Comparison of ENCODE assay signal across 8 mouse cellular contexts in genomic region chr1:128472022-128472712, GRCm38 (mm10). TPM values are rescaled to one million over a fixed set of nuclear protein-coding genes. Genes with fewer than 3 reads are reported as not detected.
DNase-seq lines count a peak whose midpoint lies in the region; TF ChIP-seq lines count a peak whose summit lies in the region.

No protein-coding gene starts in this region.

- H3K4me1 ChIP-seq in ES-E14 (ENCODE audit: control insufficient read depth in 2 of 2, insufficient read depth in 2 of 2, low read length in 2 of 2, poor library complexity in 1 of 2): peaks cover 0 to 6% of the 10 kb centered on the region in 2 experiments; a peak in 1 of 4 replicates
- H3K4me1 ChIP-seq in lung, adult 2 months (ENCODE audit: control insufficient read depth, insufficient read depth, low read length): peaks cover 5% of the 10 kb centered on the region; the same call in 1 of the 2 replicates

- no peak for TF ChIP-seq CTCF in lung, adult 2 months (IDR thresholded peaks at IDR 0.05; ENCODE audit: insufficient read depth, low read length)

- 9% methylated on average over 20 of the region's 20 CpGs for WGBS in lung, adult 2 months

- TF ChIP-seq POLR2A in lung, adult 2 months (IDR thresholded peaks at IDR 0.05; ENCODE audit: borderline replicate concordance, extremely low read depth, low read depth, low read length): no peak

- peak overlapping the region in 1 of 2 experiments; percentile 9; a peak in 1 of 4 replicates for H3K4me3 ChIP-seq in ES-E14 (ENCODE audit: insufficient read depth in 1 of 2, low read depth in 1 of 2, low read length in 2 of 2, poor library complexity in 1 of 2, severe bottlenecking in 1 of 2)
- no peak overlapping the region for H3K4me3 ChIP-seq in lung, adult 2 months (replicated peaks; ENCODE audit: extremely low read depth, low read depth, low read length)

- intact Hi-C loops in heart, postnatal 36 days (cut with DNase I): loop anchor here (2.0 to 5.0 kb wide), 3 partner anchors 15 to 120 kb away; partner anchors contain the start of gene Cxcr4

- peak; percentile 79 for DNase-seq in ES-E14 (ENCODE audit: low read depth, low spot score)
- peak; percentile 3 for DNase-seq in cerebellum, adult 8-10 months
- peak; percentile 73 for DNase-seq in forelimb bud, embryonic 11.5 days (ENCODE audit: low read depth, low spot score)
- DNase-seq in heart, postnatal 36 days: peak; percentile 46 to 54
- DNase-seq in layer of hippocampus, adult 8-10 months (ENCODE audit: low spot score in 2 of 2): peak; percentile 68 to 72
- DNase-seq in lung, adult 2 months: peak; percentile 35
- DNase-seq in ovary, postnatal 36 days (ENCODE audit: low spot score): peak; percentile 64
- DNase-seq in spleen, adult 18-20 months: no peak

- in situ Hi-C loops in ES-E14 (cut with MboI; ENCODE audit: low sequenced_read_pairs in 2 of 2, unreplicated experiment in 2 of 2): no loop called here

- H3K9me3 ChIP-seq in ES-E14 (ENCODE audit: control insufficient read depth, insufficient read depth, low read depth, low read length): no peaks in the 10 kb centered on the region

- H3K36me3 ChIP-seq in ES-E14 (ENCODE audit: control insufficient read depth, insufficient read depth, low read length, poor library complexity, severe bottlenecking): no peaks in the 10 kb centered on the region

- H3K27ac ChIP-seq in ES-E14 (ENCODE audit: insufficient read depth, low read depth, low read length, poor library complexity, severe bottlenecking): no peak overlapping the region

- H3K9ac ChIP-seq in ES-E14 (ENCODE audit: insufficient read depth, low read depth, low read length, poor library complexity, severe bottlenecking): no peak overlapping the region

TF ChIP-seq in ES-E14, 5 proteins besides CTCF, POLR2A, EP300 and RAD21:
- TF ChIP-seq ZC3H11A (IDR thresholded peaks at IDR 0.05; ENCODE audit: borderline replicate concordance, low read depth, low read length) (no peak), CHD2 (IDR thresholded peaks at IDR 0.05; ENCODE audit: low read depth, low read length) (no peak), MAFK (IDR thresholded peaks at IDR 0.05; ENCODE audit: insufficient read depth, low read depth, low read length) (no peak), ZNF384 (IDR thresholded peaks at IDR 0.05; ENCODE audit: low read depth, low read length) (no peak), HCFC1 (IDR thresholded peaks at IDR 0.05; ENCODE audit: borderline replicate concordance, insufficient read depth, low read length) (no peak)

RNA-seq across cellular contexts. Expression of gene Dars, which starts 55.0 kb away (rescaled TPM):
- total RNA-seq in ES-E14 (2012; rRNA removed): 57.3 and 85.9 TPM in 2 replicates
- total RNA-seq in heart, postnatal 36 days (2021): 10 to 100 TPM; 63.4 to 64.6 TPM
- total RNA-seq in layer of hippocampus, adult 8-10 months (2022): 10 to 100 TPM; 67.1 to 69.8 (median 68.3) TPM
- 8.9 and 12.2 TPM in 2 replicates for polyA plus RNA-seq in lung, adult 2 months (2012; rRNA removed)

Comparison
In these comparisons a context has a peak if more than half of its experiments do, and no peak if none do; other contexts are left out.
1. DNase-seq: peak in ES-E14 (single experiment), cerebellum, adult 8-10 months (single experiment), forelimb bud, embryonic 11.5 days (single experiment), heart, postnatal 36 days (2 of 2), layer of hippocampus, adult 8-10 months (2 of 2), lung, adult 2 months (single experiment) and ovary, postnatal 36 days (single experiment); none in spleen, adult 18-20 months (0 of 2).